Mouse (Mus musculus) adrenal gland (tissue): ENCODE measurements around the gene Nrip1.

Experiments used
- intact Hi-C: fragments of 180-260 bp; cut with DNase I; formaldehyde crosslinking; loops from one replicate; pipeline ENCODE4 v1.15.1; 2025

The Nrip1 gene

DNA sequence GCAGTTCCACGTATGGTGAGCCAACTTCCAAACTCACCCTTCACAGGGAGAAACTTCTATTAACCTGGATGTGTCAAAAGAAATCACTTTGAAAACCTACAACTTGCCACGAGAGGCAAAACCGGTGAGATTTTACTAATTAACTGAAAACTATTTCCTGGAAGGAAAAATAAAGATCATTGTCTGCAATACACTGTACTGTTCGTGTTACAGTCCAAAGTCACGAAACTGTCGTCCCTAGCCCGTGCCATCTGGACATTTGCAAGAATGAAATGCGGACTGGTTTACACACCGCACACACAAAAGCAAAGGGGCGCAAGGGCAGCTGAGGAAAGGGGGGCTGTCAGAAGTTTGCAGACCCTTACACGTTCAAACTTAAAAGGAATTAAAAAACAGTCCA lies 24.6 kb downstream of the Nrip1 start:
- intact Hi-C loops: no loop called here

DNA sequence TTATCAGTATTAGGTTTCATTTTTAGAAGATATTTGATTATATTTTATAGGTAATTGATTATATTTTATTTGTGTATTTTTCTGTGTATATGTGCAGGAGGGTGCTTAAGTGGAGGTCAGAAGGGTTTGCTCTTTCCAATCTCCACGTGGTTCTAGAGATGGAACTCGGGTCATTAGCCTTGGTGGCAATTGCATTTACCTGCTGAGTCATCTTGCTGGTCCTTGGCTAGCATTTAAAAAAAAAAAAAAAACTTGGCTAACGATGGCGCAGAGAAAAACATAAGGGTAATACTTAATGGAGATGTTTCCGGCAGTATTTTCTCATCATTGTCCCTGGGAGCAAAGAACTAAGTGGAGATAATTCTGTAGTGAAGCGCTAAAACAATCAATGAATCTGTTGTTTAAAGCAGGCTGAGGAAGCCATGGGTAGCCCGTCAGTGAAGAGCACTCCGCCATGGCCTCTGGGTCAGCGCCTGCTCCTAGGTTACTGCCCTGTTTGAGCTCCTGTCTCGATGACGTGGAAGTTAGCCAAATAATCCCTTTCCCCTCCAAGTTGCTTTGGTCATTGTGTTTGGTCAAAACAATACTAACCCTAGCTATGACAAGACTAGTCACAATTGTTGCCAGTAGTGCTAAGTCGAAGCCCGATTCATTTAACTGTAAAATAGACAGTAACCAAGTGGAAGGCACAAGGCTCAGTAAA lies 25.8 kb downstream of the Nrip1 start:
- intact Hi-C loops: no loop called here

DNA sequence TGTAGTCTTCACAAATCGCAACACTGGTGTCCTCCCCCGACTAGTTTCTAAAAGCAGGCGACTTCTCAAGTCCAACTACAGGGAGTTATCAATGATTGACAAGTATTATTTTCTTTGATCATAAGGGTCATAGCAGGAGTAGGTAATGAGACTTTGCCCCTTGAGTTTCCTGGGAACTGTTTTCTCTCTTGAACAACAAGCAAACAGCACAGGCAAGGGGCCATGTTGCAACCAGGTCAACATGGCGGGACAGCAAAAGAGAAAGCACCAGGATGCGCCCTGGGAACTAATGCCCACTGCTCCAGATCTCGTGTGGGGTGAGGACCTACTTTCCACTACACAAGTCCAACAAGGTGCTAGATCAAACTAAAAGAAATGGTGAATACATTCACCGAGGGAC lies 27.3 kb downstream of the Nrip1 start:
- intact Hi-C loops: no loop called here

DNA sequence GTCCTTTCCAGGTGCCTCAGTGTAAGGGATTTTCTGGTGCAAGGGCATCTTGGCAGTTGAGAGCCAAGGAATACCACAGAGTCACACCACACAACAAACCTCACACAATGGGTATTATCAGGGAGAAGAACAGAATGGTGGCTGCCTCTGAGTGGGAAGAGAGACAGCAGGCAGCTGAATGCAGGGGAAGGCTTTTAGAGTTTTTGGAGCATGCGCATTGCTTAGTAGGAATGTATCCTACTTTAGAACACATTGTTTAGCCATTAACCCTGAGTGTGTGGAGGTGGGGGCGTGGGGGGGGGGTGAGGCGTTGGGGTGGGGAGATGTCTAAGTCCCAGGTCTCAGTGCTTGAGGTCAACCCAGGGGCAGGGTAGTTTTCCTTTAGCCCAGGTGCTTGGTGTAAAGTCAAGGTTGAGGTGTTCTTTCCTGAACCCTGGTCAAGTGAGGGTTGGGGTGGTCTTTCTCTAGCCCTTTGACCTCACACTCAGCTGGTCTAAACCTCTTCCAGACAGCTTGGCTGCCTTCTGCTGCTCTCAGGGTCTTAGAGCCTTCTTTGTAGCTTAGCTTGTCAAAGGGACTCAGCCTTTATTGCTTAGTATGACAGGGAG lies 28.8 kb downstream of the Nrip1 start:
- intact Hi-C loops: no loop called here

DNA sequence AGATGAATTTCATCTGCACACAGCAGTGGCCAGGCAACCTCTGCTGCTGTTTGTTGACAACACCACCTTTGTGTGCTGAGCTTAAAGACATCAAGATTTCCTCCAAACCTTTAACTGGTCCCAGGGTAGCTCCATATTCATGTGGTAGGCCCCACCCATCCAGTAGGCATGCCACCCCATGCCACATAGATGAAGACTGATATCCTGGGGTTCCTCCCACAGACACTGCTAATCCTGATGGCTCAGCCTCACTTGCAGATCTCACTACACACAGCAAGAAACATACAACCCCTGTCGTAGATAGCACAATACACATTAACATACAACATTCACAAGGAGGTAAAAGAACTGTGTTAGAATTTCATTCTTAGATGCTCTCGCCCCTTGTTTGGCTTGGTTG lies 29.6 kb downstream of the Nrip1 start:
- intact Hi-C loops: no loop called here

DNA sequence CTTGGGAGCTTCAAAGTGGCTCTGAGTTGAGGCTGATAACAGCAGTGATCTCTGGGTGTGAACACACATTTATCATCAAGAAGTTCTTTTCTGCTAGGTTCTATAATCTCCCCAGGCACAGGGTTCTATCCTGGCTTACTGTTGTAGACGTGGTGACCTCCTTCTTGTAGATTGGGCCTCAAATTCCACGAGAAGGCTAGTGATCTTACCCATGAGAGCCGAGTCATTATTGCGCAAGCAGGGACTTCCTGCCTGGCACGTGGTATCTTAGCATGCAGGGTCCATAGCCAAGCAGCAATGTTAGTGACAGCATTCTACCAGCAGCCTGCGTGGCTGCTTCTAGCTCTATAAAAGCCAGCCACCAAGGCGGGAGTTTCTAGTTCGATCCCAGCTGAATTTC lies 32.0 kb downstream of the Nrip1 start:
- intact Hi-C loops: no loop called here

DNA sequence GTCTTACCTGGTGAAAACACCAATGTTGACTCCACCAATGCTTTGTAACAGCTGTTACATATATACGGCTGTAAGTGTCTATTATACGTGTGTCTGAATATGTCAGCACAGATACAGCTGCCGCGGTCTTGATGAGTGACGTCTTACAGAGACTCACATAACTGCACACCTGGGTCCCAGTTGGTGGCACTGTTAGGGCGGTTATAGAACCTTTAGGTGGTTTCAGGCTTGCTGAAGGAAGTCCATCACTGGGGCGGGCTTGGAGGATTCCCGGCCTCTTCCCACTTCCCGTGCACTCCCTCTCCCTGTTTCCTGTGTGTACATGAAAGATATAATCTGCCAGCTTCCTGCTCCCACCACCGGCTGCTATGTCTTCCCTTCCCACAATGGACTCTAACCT lies 34.4 kb downstream of the Nrip1 start:
- intact Hi-C loops: no loop called here

DNA sequence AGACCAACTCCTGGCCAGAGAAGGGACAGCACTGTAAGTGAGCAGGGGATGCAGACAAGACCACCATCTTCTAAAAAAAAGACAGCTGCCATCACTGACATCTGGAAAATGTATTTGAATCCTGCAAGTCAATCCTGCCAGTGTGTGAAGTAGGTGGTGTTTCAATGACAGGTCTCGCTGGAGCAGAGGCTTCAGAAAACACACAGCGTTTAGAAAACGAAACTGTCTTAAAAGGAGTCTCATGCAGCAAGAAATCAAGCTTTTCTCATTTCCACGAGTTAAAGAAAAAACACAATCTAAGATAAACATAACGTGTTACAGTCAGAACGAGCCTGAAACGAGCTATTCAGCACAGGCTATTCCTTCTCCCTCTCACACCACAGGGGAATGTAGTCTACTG lies 36.3 kb downstream of the Nrip1 start:
- intact Hi-C loops: no loop called here

DNA sequence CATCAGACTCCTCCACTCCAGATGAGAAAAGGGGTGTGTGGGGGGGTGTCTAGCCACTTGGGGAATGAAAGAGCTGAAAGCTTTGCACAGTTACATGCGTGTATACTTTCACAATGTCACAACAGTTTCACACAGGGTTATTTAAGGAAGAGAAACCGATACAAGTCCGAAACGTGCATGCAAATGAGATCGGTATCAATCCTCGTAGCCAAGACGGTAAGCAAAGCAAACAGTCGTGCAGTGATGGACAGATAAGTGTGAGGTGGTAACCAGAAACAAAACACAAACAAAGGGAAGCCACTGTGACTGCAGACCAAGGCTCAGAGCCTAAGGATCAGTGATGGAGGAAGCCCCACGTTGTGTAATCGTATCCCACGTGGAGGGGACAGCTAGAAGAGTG lies 36.7 kb downstream of the Nrip1 start:
- intact Hi-C loops: no loop called here

DNA sequence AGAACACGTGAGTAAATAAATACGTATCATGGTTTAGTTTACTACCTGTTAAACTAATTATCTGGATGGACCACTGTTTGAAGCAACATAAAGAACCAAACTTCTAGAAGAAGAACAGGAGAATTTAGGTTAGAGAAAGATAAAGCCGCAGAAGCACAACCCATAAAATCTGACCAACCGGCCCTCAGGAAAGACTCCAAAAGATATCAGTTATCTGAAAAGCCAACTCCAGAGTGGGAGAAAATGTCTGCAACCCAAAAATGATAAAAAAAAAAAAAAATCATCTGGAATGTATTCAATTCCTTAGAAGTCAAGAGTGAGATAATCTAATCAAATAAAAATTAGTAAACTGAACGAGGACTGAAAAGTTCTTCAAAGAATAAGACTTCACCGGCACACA lies 37.7 kb downstream of the Nrip1 start:
- intact Hi-C loops: no loop called here

DNA sequence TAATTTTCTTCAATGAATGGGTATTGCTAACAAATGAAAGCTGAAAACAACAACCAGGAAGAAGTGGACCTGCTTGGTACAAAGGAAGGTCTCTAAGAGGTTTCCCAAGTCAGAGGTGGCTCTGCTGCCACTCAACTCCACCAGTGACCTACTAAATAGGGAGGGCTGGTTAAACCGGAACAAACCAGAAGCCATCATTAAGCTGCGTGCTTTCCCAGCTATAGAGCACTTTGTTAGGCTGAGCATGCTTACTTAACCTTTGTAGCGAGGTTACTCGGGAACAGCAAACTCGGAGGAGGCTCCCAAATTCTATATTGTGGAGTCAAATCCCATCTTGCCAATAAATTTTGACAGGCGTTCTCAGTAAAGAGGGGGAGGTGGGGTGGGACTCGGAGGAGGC lies 41.5 kb downstream of the Nrip1 start:
- intact Hi-C loops: no loop called here

DNA sequence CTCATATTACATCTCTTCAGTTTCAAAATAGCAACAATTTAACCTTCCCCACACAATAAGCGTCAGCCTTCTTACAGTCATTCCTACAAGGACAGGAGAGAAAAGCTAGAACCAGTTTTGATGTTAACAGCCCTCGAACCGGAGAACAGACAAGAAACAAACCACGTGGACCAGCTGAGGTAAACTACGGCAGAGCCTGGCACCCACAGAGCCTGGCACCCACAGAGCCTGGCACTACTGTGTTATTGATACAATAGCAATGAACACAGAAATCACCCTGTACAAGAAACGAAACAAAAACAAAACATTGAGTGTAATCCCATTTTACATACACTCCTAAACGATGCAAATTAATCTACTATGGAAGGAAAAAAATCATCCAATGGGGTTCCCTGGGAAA lies 42.4 kb downstream of the Nrip1 start:
- intact Hi-C loops: no loop called here

DNA sequence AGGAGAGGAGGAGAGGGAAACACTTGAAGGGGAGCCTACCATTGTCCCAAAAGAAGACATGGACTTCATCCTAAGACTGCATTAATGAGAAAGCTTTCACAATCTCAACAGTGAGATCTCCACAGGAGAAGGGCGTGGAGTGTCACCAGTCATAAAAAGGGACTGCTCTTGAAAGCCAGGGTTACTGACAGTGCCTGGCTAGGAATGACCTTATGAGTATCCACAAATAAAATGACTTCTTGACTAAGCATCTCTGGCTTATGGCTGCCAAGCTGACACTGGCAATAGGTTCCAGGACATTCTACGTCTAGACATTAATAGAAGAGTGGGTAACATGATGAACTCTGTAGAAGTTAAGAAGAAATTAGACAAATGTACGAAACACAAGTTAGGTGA lies 48.3 kb downstream of the Nrip1 start:
- intact Hi-C loops: no loop called here

DNA sequence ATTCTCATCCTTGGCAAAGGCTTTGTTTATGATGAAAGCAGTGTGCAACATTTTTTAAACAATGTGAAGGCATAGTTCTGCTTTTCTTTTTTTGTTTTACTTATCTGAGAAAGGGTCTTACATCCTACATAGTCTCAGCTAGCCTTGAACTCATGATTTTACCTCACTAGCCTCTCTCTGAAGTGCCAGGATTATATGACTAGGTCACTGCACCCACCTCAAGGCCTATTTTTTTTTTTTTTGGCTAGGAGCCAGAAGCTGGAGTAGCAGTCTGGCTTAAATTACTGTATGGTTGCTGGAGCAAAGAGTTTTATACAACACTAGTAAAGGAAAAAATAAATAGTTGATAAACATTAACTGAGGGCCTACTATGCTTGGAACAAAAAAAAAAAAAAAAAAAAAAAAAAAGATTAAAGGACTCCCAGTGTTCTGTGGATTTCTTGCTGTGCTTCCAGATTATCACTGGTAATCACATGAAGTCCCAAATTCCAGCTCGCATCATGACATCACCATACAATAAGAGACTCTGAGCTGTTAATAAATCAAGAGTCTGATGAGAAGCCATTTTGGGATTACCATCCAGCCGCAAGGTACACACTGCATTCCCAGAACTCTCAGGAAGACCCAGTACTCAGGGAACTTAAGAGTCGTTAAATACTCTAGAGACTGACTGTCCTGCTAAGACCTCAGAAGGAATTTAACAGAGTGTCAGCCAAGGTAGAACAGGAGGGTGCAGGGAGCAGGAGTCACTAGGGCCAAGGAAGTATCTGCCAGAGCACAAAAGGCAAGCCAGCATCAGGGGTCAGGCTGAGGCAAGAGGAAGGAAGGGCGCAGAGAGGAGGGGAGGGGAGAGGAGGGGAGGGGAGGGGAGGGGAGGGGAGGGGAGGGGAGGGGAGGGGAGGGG lies 49.0 kb downstream of the Nrip1 start:
- intact Hi-C loops: loop anchor here (5.0 kb wide), 1 partner anchor 43 kb away; no protein-coding TSS in a partner anchor

DNA sequence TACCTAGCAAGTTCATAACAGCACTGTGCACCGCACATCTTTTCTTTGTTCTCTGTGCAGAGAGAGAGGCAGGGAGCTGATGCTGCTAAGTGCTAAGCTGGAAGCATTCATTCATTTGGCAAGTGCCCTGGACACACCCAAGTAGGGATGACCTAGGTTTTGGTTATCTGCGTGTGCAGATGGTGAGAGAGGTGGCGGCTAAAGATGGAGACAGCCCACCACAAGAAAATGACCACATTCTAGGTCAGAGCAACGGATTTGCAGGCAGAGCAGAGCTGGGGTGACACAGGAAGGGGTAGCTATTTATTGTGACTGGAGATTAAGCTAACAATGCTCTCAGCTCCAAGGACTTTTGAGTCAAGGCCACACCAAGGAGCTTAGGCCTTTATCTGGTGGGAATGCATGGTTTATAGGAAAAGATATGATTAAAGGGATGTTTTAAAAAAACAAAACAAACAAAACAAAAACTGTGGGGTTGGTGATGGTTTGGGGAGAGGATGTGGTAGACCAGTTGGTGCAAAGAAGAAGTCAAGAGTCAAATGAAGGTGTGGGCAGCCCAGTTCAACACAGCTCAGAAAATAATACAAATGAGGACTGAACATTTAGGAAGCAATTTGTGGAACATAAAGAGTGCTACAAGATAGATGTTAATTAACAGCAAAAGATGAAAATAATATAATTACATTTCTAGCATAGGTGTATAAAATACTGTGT lies 49.9 kb downstream of the Nrip1 start:
- intact Hi-C loops: loop anchor here (5.0 kb wide), 1 partner anchor 44 kb away; no protein-coding TSS in a partner anchor

DNA sequence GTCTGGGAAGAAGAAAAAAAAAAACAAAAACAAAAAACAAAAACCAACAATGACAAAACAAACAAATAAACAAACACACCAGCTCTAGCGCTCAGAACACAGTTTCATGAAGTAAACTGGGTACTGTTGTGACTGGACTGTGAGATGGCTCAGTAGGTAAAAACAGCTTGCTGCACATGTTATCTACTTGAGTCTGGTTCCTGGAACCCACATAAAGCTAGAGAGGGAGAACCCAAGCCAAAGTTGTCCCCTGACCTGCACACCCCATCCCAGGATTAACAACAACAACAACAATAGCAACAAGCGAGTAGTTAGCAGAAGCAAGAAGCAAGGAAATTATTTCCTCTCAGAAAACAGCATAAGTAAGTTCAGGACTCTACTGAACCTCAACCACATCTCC lies 50.5 kb downstream of the Nrip1 start:
- intact Hi-C loops: loop anchor here (5.0 kb wide), 1 partner anchor 44 kb away; no protein-coding TSS in a partner anchor

DNA sequence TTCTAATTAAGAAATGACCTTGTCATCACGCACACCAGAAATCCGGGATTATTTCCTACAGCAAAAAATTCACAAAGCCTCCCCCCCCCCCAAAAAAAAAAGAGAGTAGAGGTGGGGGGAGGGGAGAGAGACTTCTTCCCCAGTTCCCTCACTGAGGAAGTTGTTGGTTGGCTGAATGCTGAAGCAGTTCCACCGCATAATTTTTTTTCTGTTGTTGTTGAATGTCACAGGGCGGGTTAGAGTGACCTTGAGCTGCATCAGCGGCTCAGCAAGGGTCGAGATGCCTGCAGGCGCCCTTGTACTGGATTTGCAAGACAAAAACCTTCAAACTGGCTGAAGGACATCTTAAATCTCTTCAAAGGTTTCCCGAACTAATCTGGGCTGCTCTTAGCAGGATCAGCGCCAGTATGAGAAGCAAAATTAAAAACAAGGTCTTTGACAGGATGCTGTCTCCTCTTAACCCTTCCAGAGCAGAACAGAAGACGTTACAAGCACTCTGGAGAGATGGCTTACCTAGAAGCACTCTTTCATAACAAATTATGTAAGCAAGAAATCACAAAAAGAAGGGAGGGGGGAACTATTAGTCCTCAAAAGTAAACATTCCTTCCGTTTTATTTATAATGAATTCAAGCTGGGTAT lies 52.0 kb downstream of the Nrip1 start:
- intact Hi-C loops: loop anchor here (5.0 kb wide), 1 partner anchor 46 kb away; no protein-coding TSS in a partner anchor

DNA sequence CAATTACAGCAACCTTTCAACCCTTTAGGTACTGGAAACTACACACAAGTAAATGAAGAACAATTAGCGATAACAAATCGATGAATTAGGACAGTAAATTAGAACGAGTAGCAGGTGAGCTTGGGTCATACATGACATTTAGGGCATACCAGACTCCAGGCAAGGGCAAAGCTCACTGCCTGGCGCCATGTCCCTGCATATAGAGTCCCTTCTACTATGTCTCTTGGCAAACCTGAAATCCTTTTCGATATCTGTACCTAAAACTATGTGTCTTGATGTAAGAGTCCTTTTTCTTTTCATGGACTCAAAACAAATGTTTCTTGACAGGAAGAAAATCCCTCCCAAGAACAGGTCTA lies 53.5 kb downstream of the Nrip1 start:
- intact Hi-C loops: loop anchor here (5.0 kb wide), 1 partner anchor 47 kb away; no protein-coding TSS in a partner anchor

DNA sequence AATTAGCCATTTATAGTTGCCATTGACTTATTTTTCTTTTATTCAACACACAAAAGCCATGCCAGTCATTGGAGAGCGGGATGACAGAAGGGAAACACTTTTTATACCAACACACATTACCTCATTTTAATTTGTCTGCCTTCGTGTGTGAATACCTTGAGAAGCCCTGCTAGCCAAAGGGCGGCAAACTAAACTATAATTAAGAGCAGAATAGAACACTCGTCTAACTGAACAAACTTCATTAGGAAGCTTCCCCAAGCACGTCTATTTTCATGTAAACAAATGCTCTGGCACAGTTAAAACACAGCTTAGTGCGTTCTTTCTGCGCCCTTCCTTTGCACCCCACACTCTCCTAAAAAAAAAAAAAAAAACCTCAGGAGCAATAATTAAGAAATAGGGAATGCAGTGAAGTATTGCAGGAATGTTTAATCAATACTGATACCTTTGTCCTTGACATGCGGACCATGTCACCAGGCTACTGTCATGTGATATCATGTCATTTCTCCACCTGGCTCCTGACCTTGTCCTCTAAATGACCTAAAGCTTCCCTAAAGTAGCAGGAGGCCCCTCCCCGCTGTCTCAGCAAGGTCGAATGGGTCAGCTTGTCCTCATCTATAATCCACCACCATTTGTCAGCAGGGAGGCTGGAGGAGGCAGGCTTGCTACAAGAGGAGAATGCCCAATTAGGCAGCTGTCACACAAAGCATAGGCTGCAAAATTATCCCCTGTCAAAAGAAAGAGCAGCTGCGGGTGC lies 54.1 kb downstream of the Nrip1 start:
- intact Hi-C loops: loop anchor here (5.0 kb wide), 1 partner anchor 48 kb away; no protein-coding TSS in a partner anchor

DNA sequence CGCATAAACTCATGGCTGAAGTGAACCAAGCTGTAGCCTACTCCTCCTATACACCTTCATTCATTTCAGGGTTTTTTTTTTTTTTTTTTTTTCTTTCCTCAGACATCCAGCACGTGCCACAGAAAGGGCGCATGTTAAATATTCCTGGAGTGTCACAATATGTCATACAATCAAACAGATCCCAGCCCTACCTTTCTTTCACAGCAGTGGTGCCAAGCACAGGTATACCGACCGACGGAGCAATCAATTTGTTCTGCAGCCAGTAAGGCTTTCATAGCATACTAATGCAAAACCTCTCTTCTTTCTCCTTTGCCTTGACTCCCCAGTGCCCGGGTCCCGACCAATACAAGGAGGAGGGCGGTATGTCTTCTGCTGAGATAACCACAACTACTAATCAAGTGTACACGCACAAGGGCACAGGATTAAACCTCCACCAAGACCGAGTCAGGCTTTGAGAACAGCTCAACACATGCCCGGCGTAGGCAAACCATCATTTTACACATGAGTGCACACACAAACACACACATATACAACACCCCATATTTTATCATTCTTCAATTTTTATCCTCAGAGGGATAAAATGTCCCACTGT lies 55.2 kb downstream of the Nrip1 start:
- intact Hi-C loops: no loop called here
